Mouse (Mus musculus): ENCODE data around the gene Nmt1.

DNA sequence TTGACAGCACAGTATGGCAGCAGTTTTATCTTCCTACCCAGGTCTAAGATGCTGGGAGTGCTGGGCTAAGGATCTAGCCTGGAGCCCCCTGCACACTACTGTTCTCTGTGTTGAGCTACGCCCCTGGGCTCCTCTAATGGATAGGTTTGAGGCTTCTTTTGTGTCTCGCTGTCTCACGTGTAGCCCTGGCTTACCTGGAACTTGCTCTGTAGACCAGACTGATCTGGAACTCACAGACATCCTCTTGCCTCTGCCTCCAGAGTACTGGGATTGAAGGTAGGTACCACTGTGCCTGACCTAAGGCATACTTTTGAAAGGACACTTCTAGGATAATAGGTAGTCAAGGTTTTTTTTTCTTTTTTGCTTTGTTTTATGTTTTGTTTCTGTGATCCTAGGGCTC lies 16.0 kb downstream of the Nmt1 start:
- TF ChIP-seq CTCF (IDR thresholded peaks at IDR 0.05; ENCODE audit: low read depth) (no peak), EP300 (IDR thresholded peaks at IDR 0.05; ENCODE audit: low read depth) (no peak)
